Mouse (Mus musculus) urinary bladder, adult 2 months (tissue): ENCODE data around the gene Sertad4. TPM values are rescaled to one million over a fixed set of nuclear protein-coding genes. Genes with fewer than 3 reads are reported as not detected.

ENCODE experiments used
- DNase-seq: peaks from one replicate; pipeline ENCODE4 v3.0.0; 2022; ENCODE audit warnings: low spot score
- polyA plus RNA-seq: library from polyadenylated mRNA; depleted of rRNA; stranded (reverse); fragments of >200 nt; gene quantifications from 2 replicates; pipeline ENCODE4 v1.2.3, GENCODE M21; 2012; rRNA removed

The Sertad4 gene
- polyA plus RNA-seq, 1 experiment = 13.8 TPM

DNA sequence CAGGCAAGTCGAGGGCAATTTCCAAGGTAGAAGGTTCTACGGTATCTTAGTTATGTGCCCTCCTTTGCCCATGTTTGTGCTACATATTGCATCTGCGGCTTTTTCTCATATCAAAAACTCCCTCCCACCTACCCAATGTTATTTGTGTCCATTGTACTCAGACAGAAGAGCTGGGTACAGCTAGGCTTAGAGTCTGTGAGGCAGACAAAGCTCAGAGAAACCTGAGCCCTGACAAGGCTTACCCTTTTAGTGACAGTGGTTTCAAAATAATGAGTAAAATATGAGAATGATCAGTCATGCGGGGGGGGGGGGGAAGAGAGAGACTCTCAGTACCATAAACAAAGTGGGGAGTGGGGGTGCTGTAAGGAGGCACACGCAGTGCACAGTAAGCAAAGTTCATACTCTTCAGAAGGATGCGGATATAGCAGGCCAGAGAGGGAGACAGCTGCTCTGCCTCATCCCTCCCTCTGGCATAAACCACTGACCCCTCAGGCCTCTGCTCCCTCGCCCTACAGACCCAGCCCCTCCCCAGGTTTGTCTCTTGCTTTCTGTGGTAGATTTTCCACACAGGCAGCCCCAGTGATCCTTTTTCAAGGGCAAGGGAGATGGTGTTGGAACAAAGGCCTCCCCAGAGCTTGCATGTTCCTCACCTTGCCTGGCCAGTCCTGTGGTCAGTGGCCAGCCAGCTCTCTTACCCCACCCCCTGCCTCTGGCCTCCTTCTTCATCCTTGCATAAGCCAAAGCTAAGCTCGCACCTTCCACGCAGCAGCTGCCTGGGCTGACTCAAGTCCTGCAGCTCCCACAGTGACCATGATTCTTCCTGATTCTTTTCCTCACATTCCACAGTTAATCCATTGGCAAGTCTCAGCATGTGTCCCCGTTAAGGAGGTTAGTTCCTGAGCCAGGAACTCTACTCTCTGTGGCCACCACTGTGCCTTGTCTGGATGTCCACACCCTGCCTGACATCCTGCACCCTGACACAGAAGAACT lies 49.1 kb downstream of the Sertad4 start:
- DNase-seq = no peak

- no peak for DNase-seq
These were observed 55.2 kb downstream of the Sertad4 start for GRCm38 (mm10) chr1:192800338-192800737.

DNA sequence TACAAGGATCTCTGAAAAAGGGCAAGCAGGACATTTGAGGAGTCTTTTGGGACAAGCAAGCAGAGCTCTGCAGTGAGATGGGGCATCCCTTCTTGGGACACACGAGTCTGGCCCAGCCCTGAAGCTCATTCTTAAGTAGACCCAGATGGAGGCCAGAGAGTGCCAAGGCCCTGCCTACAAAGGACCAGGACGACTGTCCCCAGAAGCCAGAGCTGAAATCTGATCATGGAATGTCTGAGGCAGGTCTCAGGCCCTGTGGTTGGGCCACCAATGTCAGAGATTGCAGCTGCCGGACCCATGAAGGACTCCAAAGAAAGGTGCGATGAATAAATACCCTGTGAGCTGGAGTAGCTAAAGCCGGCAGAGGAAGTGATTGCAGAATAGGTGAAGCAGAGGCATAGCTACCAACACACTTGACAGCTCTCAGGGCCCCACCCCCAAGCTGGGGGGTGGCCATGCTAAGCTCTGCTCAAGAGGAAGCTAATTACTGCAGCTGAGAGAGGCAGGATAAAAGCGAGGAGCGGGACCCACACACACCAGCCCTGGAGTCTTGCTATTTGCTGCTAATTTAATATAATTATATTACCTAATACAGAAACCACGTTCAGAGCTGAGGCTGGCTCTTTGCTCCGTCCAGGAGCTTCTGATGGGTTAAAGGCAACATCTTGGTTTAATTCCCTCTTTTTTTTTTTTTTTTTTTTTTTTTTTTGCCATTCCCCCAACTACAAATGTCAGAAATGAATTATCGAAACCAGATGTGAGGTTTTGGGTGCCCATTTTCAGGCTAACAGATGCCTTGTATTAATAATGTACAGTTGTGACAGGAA lies 56.2 kb downstream of the Sertad4 start:
- no peak for DNase-seq

GRCm38 (mm10) chr1:192798212-192799164 lies 57.1 kb downstream of the Sertad4 start:
- DNase-seq = no peak

DNA sequence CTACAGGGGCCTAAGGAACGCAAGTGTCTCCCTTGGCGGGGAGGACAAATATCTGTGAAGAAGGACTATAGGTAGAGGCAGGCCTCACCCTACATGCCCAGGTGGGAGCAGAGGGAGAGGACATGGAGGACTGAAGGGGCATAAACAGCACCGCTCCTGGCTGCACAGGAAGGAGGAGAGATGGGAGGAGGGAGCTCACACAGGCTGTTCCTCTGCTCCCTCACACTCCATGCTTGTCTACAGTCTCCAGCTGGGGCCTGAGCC lies 58.6 kb downstream of the Sertad4 start:
- no peak for DNase-seq

DNA sequence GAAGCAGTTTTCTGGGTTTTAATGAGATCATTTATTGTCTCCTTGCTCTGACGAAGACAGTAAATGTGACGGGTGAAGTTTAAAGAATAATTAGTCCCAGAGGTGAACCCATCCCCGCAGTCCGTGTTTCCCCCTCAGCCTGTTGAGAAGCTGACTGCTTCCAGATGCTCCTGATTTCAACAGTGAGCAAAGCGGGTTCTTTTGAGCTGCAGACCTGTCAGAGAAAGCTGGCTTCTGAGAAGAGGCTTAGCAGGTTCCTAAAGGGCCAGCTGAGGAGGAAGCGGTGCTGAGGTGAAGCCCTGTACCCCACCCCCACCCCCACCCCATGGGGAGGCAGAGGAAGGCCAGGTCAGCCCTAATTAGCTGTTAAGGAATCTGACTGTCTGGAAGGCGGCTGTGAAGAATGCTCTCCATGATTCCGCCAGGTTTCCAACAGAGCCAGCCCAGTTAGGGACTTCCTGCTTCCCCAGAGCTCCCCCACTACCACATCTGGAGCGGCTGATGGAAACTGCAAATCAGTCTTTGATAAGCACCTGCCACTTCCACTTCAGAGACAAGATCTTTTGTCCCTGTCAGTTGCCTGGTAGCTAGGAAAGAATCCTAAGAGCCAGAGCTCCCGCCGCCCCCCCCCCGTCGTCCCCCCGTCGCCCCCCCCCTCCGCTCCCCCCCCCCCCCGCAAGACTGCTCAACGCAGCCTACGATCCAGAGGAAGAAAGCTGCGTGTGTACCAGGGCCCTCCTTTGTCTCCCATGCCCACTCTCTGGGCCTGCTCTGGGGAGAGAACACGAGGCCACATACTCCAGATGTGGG lies 59.1 kb downstream of the Sertad4 start:
- DNase-seq = no peak

DNA sequence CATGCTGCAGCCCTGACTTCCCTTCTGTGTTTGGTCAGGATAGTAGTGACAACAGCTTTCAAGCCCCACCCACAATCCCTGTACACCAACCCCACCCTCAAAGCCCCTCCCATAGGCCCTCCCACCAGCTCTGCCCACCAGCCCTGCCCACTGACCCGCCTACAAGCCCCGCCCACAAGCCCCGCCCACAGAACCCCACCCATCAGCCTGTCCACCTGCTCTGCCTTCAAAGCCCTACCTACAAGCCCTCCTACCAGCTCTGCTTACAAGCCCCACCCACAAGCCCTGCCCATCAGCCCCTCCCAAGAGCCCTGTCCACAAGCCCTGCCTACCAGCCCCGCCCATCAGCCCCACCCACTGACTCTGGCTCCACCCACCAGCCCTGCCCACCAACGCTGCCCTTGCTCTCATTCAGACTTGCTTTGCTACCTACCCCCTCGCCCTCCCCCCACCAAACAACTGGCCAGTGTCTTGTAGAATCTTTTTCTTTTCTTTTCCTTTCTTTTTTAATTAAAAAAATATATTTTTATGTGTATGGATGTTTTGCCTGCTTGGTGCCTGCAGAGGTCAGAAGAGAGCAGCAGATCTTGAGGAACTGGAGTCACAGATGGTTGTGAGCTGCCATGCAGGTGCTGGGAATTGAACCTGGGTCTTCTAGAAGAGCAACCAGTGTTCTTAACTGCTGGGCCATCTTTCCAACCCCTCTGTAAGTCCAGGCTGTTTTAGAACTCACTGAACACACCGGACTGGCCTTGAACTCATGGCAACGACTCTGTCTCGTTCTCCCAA lies 60.4 kb downstream of the Sertad4 start:
- no peak for DNase-seq

Other genes with a start within 250 kb of the Sertad4 start
- gene Hhat, start 84.5 kb downstream of the Sertad4 start, polyA plus RNA-seq = 2.7 and 3.1 TPM in 2 replicates
- gene Syt14, start 180.0 kb upstream of the Sertad4 start, polyA plus RNA-seq = 1.1 and 1.2 TPM in 2 replicates